Mouse (Mus musculus): ENCODE results near the gene Nop2. TPM values are rescaled to one million over a fixed set of nuclear protein-coding genes. Genes with fewer than 3 reads are reported as not detected.

The Nop2 gene
- polyA plus RNA-seq, 1 experiment = 21.5 TPM

- H3K4me3 ChIP-seq (ENCODE audit: insufficient read depth, low read length) = no peak overlapping the region
- TF ChIP-seq POLR2A (IDR thresholded peaks at IDR 0.05; ENCODE audit: extremely low read depth, insufficient read depth, low read length) = no peak
- TF ChIP-seq CTCF (IDR thresholded peaks at IDR 0.05; ENCODE audit: extremely low read depth, insufficient read depth, low read length) = no peak
- peaks cover 17% of the 10 kb centered on the region for H3K4me1 ChIP-seq (ENCODE audit: control insufficient read depth, insufficient read depth, low read length)
- H3K27ac ChIP-seq (ENCODE audit: insufficient read depth, low read length) = no peak overlapping the region
Measured at GRCm38 (mm10) chr6:125094843-125095242, 36.9 kb upstream of the Nop2 start.

GRCm38 (mm10) chr6:125095391-125096278 lies 36.1 kb upstream of the Nop2 start, which contains the start of gene Chd4:
Gene Chd4, plus strand, starts transcription at chr6:125095981.
- Histone ChIP-seq H3K27ac (ENCODE audit: insufficient read depth, low read length) (peak within 1 kb of the TSS; percentile 90), H3K4me3 (ENCODE audit: insufficient read depth, low read length) (peak within 1 kb of the TSS; percentile 94), H3K4me1 (ENCODE audit: control insufficient read depth, insufficient read depth, low read length) (peaks cover 17% of the 10 kb centered on the region)
- TF ChIP-seq CTCF (IDR thresholded peaks at IDR 0.05; ENCODE audit: extremely low read depth, insufficient read depth, low read length) = no peak
- peak; percentile 86 for TF ChIP-seq POLR2A (IDR thresholded peaks at IDR 0.05; ENCODE audit: extremely low read depth, insufficient read depth, low read length)

- Histone ChIP-seq H3K27ac (ENCODE audit: insufficient read depth, low read length) (peak overlapping the region; percentile 90), H3K4me1 (ENCODE audit: control insufficient read depth, insufficient read depth, low read length) (peaks cover 19% of the 10 kb centered on the region), H3K4me3 (ENCODE audit: insufficient read depth, low read length) (peak overlapping the region; percentile 94)
- TF ChIP-seq CTCF (IDR thresholded peaks at IDR 0.05; ENCODE audit: extremely low read depth, insufficient read depth, low read length) = no peak
- TF ChIP-seq POLR2A (IDR thresholded peaks at IDR 0.05; ENCODE audit: extremely low read depth, insufficient read depth, low read length) = no peak
Measured at GRCm38 (mm10) chr6:125096279-125096596, 35.5 kb upstream of the Nop2 start.

- H3K27ac ChIP-seq (ENCODE audit: insufficient read depth, low read length) = peak overlapping the region; percentile 84
- peak overlapping the region; percentile 94 for H3K4me3 ChIP-seq (ENCODE audit: insufficient read depth, low read length)
- TF ChIP-seq POLR2A (IDR thresholded peaks at IDR 0.05; ENCODE audit: extremely low read depth, insufficient read depth, low read length) (no peak), CTCF (IDR thresholded peaks at IDR 0.05; ENCODE audit: extremely low read depth, insufficient read depth, low read length) (no peak)
- peaks cover 19% of the 10 kb centered on the region for H3K4me1 ChIP-seq (ENCODE audit: control insufficient read depth, insufficient read depth, low read length)
Measured at GRCm38 (mm10) chr6:125096597-125097345, 34.9 kb upstream of the Nop2 start.

GRCm38 (mm10) chr6:125097346-125097689 lies 34.4 kb upstream of the Nop2 start:
- Histone ChIP-seq H3K4me1 (ENCODE audit: control insufficient read depth, insufficient read depth, low read length) (peaks cover 19% of the 10 kb centered on the region), H3K27ac (ENCODE audit: insufficient read depth, low read length) (peak overlapping the region; percentile 84), H3K4me3 (ENCODE audit: insufficient read depth, low read length) (peak overlapping the region; percentile 94)
- TF ChIP-seq CTCF (IDR thresholded peaks at IDR 0.05; ENCODE audit: extremely low read depth, insufficient read depth, low read length) = no peak
- peak; percentile 15; the same call in 1 of the 2 replicates for TF ChIP-seq POLR2A (IDR thresholded peaks at IDR 0.05; ENCODE audit: extremely low read depth, insufficient read depth, low read length)

GRCm38 (mm10) chr6:125097951-125098350 lies 33.8 kb upstream of the Nop2 start:
- Histone ChIP-seq H3K4me3 (ENCODE audit: insufficient read depth, low read length) (peak overlapping the region; percentile 94), H3K27ac (ENCODE audit: insufficient read depth, low read length) (no peak overlapping the region), H3K4me1 (ENCODE audit: control insufficient read depth, insufficient read depth, low read length) (peaks cover 19% of the 10 kb centered on the region)
- TF ChIP-seq CTCF (IDR thresholded peaks at IDR 0.05; ENCODE audit: extremely low read depth, insufficient read depth, low read length) (no peak), POLR2A (IDR thresholded peaks at IDR 0.05; ENCODE audit: extremely low read depth, insufficient read depth, low read length) (no peak)

GRCm38 (mm10) chr6:125098513-125098912 lies 33.2 kb upstream of the Nop2 start:
- H3K27ac ChIP-seq (ENCODE audit: insufficient read depth, low read length) = no peak overlapping the region

GRCm38 (mm10) chr6:125099421-125099971 lies 32.2 kb upstream of the Nop2 start:
- Histone ChIP-seq H3K4me1 (ENCODE audit: control insufficient read depth, insufficient read depth, low read length) (peaks cover 19% of the 10 kb centered on the region), H3K4me3 (ENCODE audit: insufficient read depth, low read length) (peak overlapping the region; percentile 94; the same call in 1 of the 2 replicates), H3K27ac (ENCODE audit: insufficient read depth, low read length) (peak overlapping the region; percentile 43)
- TF ChIP-seq POLR2A (IDR thresholded peaks at IDR 0.05; ENCODE audit: extremely low read depth, insufficient read depth, low read length) = no peak
- TF ChIP-seq CTCF (IDR thresholded peaks at IDR 0.05; ENCODE audit: extremely low read depth, insufficient read depth, low read length) = no peak

More at GRCm38 (mm10) chr6:125098513-125098912, 33.2 kb upstream of the Nop2 start:
- H3K4me3 ChIP-seq (ENCODE audit: insufficient read depth, low read length) = peak overlapping the region; percentile 94
- H3K4me1 ChIP-seq (ENCODE audit: control insufficient read depth, insufficient read depth, low read length) = peaks cover 19% of the 10 kb centered on the region
- no peak for TF ChIP-seq POLR2A (IDR thresholded peaks at IDR 0.05; ENCODE audit: extremely low read depth, insufficient read depth, low read length)
- no peak for TF ChIP-seq CTCF (IDR thresholded peaks at IDR 0.05; ENCODE audit: extremely low read depth, insufficient read depth, low read length)

GRCm38 (mm10) chr6:125101444-125101843 lies 30.3 kb upstream of the Nop2 start:
- peaks cover 17% of the 10 kb centered on the region for H3K4me1 ChIP-seq (ENCODE audit: control insufficient read depth, insufficient read depth, low read length)
- TF ChIP-seq POLR2A (IDR thresholded peaks at IDR 0.05; ENCODE audit: extremely low read depth, insufficient read depth, low read length) = no peak
- no peak for TF ChIP-seq CTCF (IDR thresholded peaks at IDR 0.05; ENCODE audit: extremely low read depth, insufficient read depth, low read length)
- H3K4me3 ChIP-seq (ENCODE audit: insufficient read depth, low read length) = no peak overlapping the region
- no peak overlapping the region for H3K27ac ChIP-seq (ENCODE audit: insufficient read depth, low read length)
